Mouse (Mus musculus) megakaryocyte, adult 5-6 weeks (primary cell): ENCODE data around the gene Hcn3. TPM values are rescaled to one million over a fixed set of nuclear protein-coding genes. Genes with fewer than 3 reads are reported as not detected.

Experiments used
- ATAC-seq: 2 replicates; pipeline ENCODE4 v1.8.0; 2016; ENCODE audit warnings: mild to moderate bottlenecking, inconsistent platforms; ENCODE audit not compliant: poor library complexity, severe bottlenecking
- total RNA-seq, 2 experiments: library from RNA; stranded (forward) in 1 of 2; stranded (reverse) in 1 of 2; fragments of 153-499, 151-499 nt in 1 of 2; fragments of 221-1000, 200-1000 nt in 1 of 2; gene quantifications; 2 replicates each; pipeline versions ENCODE4 v1.2.3 to v1.2.4; 2015 to 2017

Hcn3 gene
- total RNA-seq, 2 experiments from 2014 or later, result not detected

- no peak for ATAC-seq
Observed at GRCm38 (mm10) chr3:89147979-89148311, 12.1 kb downstream of the Hcn3 start.

- ATAC-seq, result no peak; the same call in 1 of the 2 replicates
Observed at GRCm38 (mm10) chr3:89147101-89147978, 12.7 kb downstream of the Hcn3 start.

GRCm38 (mm10) chr3:89145566-89145965 lies 14.4 kb downstream of the Hcn3 start:
- ATAC-seq, result no peak

- ATAC-seq, result no peak
Observed at GRCm38 (mm10) chr3:89144821-89145220, 15.2 kb downstream of the Hcn3 start.

GRCm38 (mm10) chr3:89136365-89136764 lies 23.6 kb downstream of the Hcn3 start:
- ATAC-seq, result no peak

- ATAC-seq, result no peak
Observed at GRCm38 (mm10) chr3:89135958-89136357, 24.0 kb downstream of the Hcn3 start, which contains the start of gene Pklr. Pklr (plus strand) TSS chr3:89136142.

- ATAC-seq, result no peak
Observed at GRCm38 (mm10) chr3:89133752-89134151, 26.2 kb downstream of the Hcn3 start.

GRCm38 (mm10) chr3:89133063-89133450 lies 26.9 kb downstream of the Hcn3 start:
- no peak for ATAC-seq

- ATAC-seq, result peak; percentile 52
Observed at GRCm38 (mm10) chr3:89132285-89133062, 27.5 kb downstream of the Hcn3 start.

- no peak for ATAC-seq
Observed at GRCm38 (mm10) chr3:89131816-89132215, 28.2 kb downstream of the Hcn3 start.

- ATAC-seq, result no peak
Observed at GRCm38 (mm10) chr3:89129908-89130307, 30.1 kb downstream of the Hcn3 start.

- ATAC-seq, result no peak
Observed at GRCm38 (mm10) chr3:89125981-89126380, 34.0 kb downstream of the Hcn3 start.

GRCm38 (mm10) chr3:89124241-89124640 lies 35.8 kb downstream of the Hcn3 start:
- no peak for ATAC-seq

GRCm38 (mm10) chr3:89123313-89123712 lies 36.7 kb downstream of the Hcn3 start:
- ATAC-seq, result no peak

- no peak for ATAC-seq
Observed at GRCm38 (mm10) chr3:89115522-89115921, 44.5 kb downstream of the Hcn3 start.

GRCm38 (mm10) chr3:89113058-89113457 lies 46.9 kb downstream of the Hcn3 start:
- no peak for ATAC-seq

- no peak for ATAC-seq
Observed at GRCm38 (mm10) chr3:89108146-89108545, 51.9 kb downstream of the Hcn3 start.

- ATAC-seq, result no peak
Observed at GRCm38 (mm10) chr3:89107545-89107944, 52.5 kb downstream of the Hcn3 start.

GRCm38 (mm10) chr3:89106881-89107280 lies 53.1 kb downstream of the Hcn3 start:
- no peak for ATAC-seq

GRCm38 (mm10) chr3:89103291-89103595 lies 56.8 kb downstream of the Hcn3 start:
- no peak for ATAC-seq

GRCm38 (mm10) chr3:89102495-89103290 lies 57.3 kb downstream of the Hcn3 start:
- peak; percentile 14; the same call in 1 of the 2 replicates for ATAC-seq
